ENCODE assay signal across 18 mouse cellular contexts in genomic region chr2:3785546-3785945, GRCm38 (mm10).
A peak's percentile ranks its signal among the peaks of the same experiment; 100 is the strongest.
DNase-seq lines count a peak whose midpoint lies in the region; ATAC-seq lines count a peak whose summit lies in the region.
"Had no signal": no experiment of that assay in that cellular context is flagged by ENCODE, and none has a peak within 500 bp of the region (broad histone marks: within the 10 kb centered on the region; RNA-seq: fewer than 3 reads in every experiment).

No protein-coding gene starts in this region.

- no peak overlapping the region for H3K4me2 ChIP-seq in forebrain, embryonic 11.5 days (ENCODE audit: low read depth, low read length, severe bottlenecking)
- no peak overlapping the region for H3K4me2 ChIP-seq in hindbrain, embryonic 12.5 days (replicated peaks)
- H3K4me2 ChIP-seq: forebrain, embryonic 15.5 days; heart, embryonic 13.5 days; hindbrain, embryonic 13.5 days had no signal

- no peak overlapping the region for H3K27ac ChIP-seq in forebrain, embryonic 11.5 days (ENCODE audit: low read depth, low read length)
- H3K27ac ChIP-seq in hindbrain, embryonic 12.5 days = no peak overlapping the region
- H3K27ac ChIP-seq: embryonic facial prominence, embryonic 10.5 days; forebrain, embryonic 10.5 days; forebrain, embryonic 15.5 days; heart, embryonic 13.5 days; hindbrain, embryonic 13.5 days; hindbrain, postnatal 0 days had no signal

- no peak for ATAC-seq in forebrain, embryonic 11.5 days (replicated peaks; ENCODE audit: low FRiP score)
- no peak for ATAC-seq in hindbrain, embryonic 12.5 days (ENCODE audit: low FRiP score)
- ATAC-seq: forebrain, embryonic 15.5 days; hindbrain, postnatal 0 days had no signal

- no peaks in the 10 kb centered on the region for H3K4me1 ChIP-seq in forebrain, embryonic 11.5 days (replicated peaks; ENCODE audit: control insufficient read depth, insufficient read depth, low read length)
- no peaks in the 10 kb centered on the region for H3K4me1 ChIP-seq in hindbrain, embryonic 12.5 days
- H3K4me1 ChIP-seq: forebrain, embryonic 10.5 days; forebrain, embryonic 15.5 days; hindbrain, embryonic 13.5 days had no signal

- no peaks in the 10 kb centered on the region for H3K27me3 ChIP-seq in forebrain, embryonic 11.5 days (ENCODE audit: control insufficient read depth, insufficient read depth, low read length)
- H3K27me3 ChIP-seq in hindbrain, embryonic 12.5 days = no peaks in the 10 kb centered on the region
- H3K27me3 ChIP-seq: forebrain, embryonic 15.5 days; heart, embryonic 13.5 days; hindbrain, embryonic 13.5 days had no signal

- DNase-seq in urinary bladder, postnatal 14 days (ENCODE audit: low spot score) = peak; percentile 19
- no peak for DNase-seq in urinary bladder, adult 18-20 months (ENCODE audit: low spot score in 2 of 2)
- DNase-seq in adrenal gland, adult 8-10 months = peak; percentile 78
- peak; percentile 67 to 74 for DNase-seq in adrenal gland, postnatal 36 days
- no peak for DNase-seq in Muller cell, postnatal 12 days (ENCODE audit: inconsistent ontology term)
- no peak for DNase-seq in forebrain, embryonic 11.5 days (ENCODE audit: low spot score)
- DNase-seq: cerebellum, adult 2 months; cerebellum, postnatal 10 days; gastrocnemius, postnatal 10 days; heart, postnatal 4 days; kidney, adult 11 months had no signal

- H3K36me3 ChIP-seq in forebrain, embryonic 11.5 days (ENCODE audit: control insufficient read depth, insufficient read depth, low read length) = no peaks in the 10 kb centered on the region
- H3K36me3 ChIP-seq in hindbrain, embryonic 12.5 days = peaks cover 15% of the 10 kb centered on the region

- H3K4me3 ChIP-seq in forebrain, embryonic 11.5 days (ENCODE audit: low read depth, low read length) = no peak overlapping the region
- no peak overlapping the region for H3K4me3 ChIP-seq in hindbrain, embryonic 12.5 days
- H3K4me3 ChIP-seq: embryonic facial prominence, embryonic 10.5 days; forebrain, embryonic 10.5 days; forebrain, embryonic 15.5 days; heart, embryonic 13.5 days; hindbrain, embryonic 13.5 days had no signal

- no peak overlapping the region for H3K9ac ChIP-seq in forebrain, embryonic 11.5 days (ENCODE audit: low read length)
- no peak overlapping the region for H3K9ac ChIP-seq in hindbrain, embryonic 12.5 days
- H3K9ac ChIP-seq: forebrain, embryonic 15.5 days; heart, embryonic 13.5 days; hindbrain, embryonic 13.5 days had no signal

- 90% methylated on average over 8 of the region's 8 CpGs for WGBS in forebrain, embryonic 11.5 days
- WGBS in hindbrain, embryonic 12.5 days = 88% methylated on average over 8 of the region's 8 CpGs

- no peaks in the 10 kb centered on the region for H3K9me3 ChIP-seq in forebrain, embryonic 11.5 days (ENCODE audit: control insufficient read depth, low read length)
- H3K9me3 ChIP-seq in hindbrain, embryonic 12.5 days (replicated peaks) = no peaks in the 10 kb centered on the region
- H3K9me3 ChIP-seq: embryonic facial prominence, embryonic 10.5 days; forebrain, embryonic 10.5 days; forebrain, embryonic 15.5 days; heart, embryonic 13.5 days; hindbrain, embryonic 13.5 days had no signal

Comparison
In these comparisons a context has a peak if more than half of its experiments do, and no peak if none do; other contexts are left out.
1. DNase-seq: peak in urinary bladder, postnatal 14 days (single experiment), adrenal gland, adult 8-10 months (single experiment) and adrenal gland, postnatal 36 days (2 of 2); none in urinary bladder, adult 18-20 months (0 of 2), Muller cell, postnatal 12 days (single experiment) and forebrain, embryonic 11.5 days (single experiment).